8 mouse cellular contexts compared by ENCODE assay signal in the genomic region with DNA sequence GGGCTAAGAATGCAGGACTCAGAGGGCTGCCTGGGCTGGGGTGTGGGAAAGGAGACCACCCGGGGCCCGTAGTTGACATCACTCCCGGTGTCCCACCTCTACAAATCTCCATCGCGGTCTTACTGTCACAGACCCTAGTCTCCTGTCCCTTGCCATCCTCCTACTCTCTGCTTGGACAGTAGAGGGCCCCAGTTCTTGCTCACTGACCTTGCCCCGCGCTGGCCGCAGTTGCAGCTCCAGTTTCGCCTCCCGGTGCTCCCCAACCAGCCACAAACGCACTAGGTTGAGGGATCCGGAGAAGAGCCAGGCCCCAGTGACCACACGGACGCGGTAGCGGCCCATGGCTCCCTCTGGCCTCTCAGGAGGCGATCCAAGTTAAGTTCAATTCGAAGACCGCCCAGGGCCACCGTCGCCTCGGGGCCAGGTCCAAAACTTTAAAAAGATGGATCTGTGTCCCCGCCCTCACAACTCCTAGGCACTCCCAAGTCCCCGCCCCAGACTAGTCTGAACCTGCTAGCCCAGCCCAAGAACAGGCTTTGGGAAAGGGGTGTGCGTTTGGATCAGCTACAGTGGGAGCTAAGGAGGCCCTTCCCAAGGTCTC. TPM values are rescaled to one million over a fixed set of nuclear protein-coding genes. Genes with fewer than 3 reads are reported as not detected.
DNase-seq lines count a peak whose midpoint lies in the region; ATAC-seq lines count a peak whose summit lies in the region.

A gene (minus strand): TSS at position 423 of the 601 bp plus-strand sequence.

- 1% methylated on average over 25 of the region's 25 CpGs for WGBS in heart, embryonic 14.5 days

- 0 out of 2 replicates have a peak, but pooled peaks cover 2% of the 10 kb centered on the region for H3K9me3 ChIP-seq in heart, embryonic 14.5 days (ENCODE audit: control insufficient read depth, low read length)

- H3K4me3 ChIP-seq in heart, embryonic 14.5 days (ENCODE audit: control insufficient read depth in 1 of 2, insufficient read depth in 1 of 2, low read depth in 1 of 2, low read length in 2 of 2) = peak within 1 kb of the TSS; percentile 29 to 43

- H3K27ac ChIP-seq in heart, embryonic 14.5 days (replicated peaks in 1 of 2; ENCODE audit: control insufficient read depth in 1 of 2, insufficient read depth in 1 of 2, low read depth in 2 of 2, low read length in 2 of 2) = no peak within 1 kb of the TSS

- peak within 1 kb of the TSS; percentile 73 for H3K4me2 ChIP-seq in heart, embryonic 14.5 days (ENCODE audit: low read length)

- no peaks in the 10 kb centered on the region for H3K36me3 ChIP-seq in heart, embryonic 14.5 days (ENCODE audit: control insufficient read depth, insufficient read depth, low read length)

- peak; percentile 22 for DNase-seq in CD4-positive, CD25-positive, alpha-beta regulatory T cell, adult 2 months (ENCODE audit: low read depth, low spot score)
- peak; percentile 61 for DNase-seq in embryo, embryonic 11 days
- peak; percentile 72 for DNase-seq in kidney, postnatal 14 days
- peak; percentile 79 for DNase-seq in urinary bladder, postnatal 14 days (ENCODE audit: low spot score)
- no peak for DNase-seq in layer of hippocampus, postnatal 25 days (ENCODE audit: extremely low spot score in 1 of 2, low spot score in 1 of 2)

- H3K9ac ChIP-seq in heart, embryonic 14.5 days (ENCODE audit: low read length) = peak within 1 kb of the TSS; percentile 67

- no peak for ATAC-seq in CD4-positive, CD25-positive, alpha-beta regulatory T cell, adult 4 months
- no peak for ATAC-seq in heart, embryonic 14.5 days (ENCODE audit: insufficient number of reproducible peaks, insufficient read depth, low FRiP score, low read depth)
- peak; percentile 62 for ATAC-seq in megakaryocyte, adult 5-6 weeks (ENCODE audit: poor library complexity, severe bottlenecking)

- peaks cover 43% of the 10 kb centered on the region for H3K27me3 ChIP-seq in heart, embryonic 14.5 days (ENCODE audit: control insufficient read depth, insufficient read depth, low read length)

- peaks cover 5 to 8% of the 10 kb centered on the region in 2 experiments; a peak in 3 of 4 replicates for H3K4me1 ChIP-seq in heart, embryonic 14.5 days (ENCODE audit: control insufficient read depth in 2 of 2, insufficient read depth in 2 of 2, low read length in 2 of 2)

RNA-seq across cellular contexts. Expression of the gene that starts here (rescaled TPM):
- under 1 TPM in 1 of 2 experiments, not detected in 1; 0.31 TPM for polyA plus RNA-seq in CD4-positive, CD25-positive, alpha-beta regulatory T cell, adult 4 months (2017; shearing (Covaris generic))
- 3.0 TPM in 2 replicates for polyA plus RNA-seq in heart, embryonic 14.5 days (2014; fragmentation: Nextera tagmentation; extraction: Ambion mirVana)
- not detected in 2 replicates for total RNA-seq in megakaryocyte, adult 5-6 weeks (2015)
- not detected in 2 replicates for total RNA-seq in megakaryocyte, adult 5-6 weeks (2017)
- under 1 TPM in 1 of 2 experiments, not detected in 1; 0.20 TPM for total RNA-seq in layer of hippocampus, postnatal 25 days (2021)

Comparison
In these comparisons a context has a peak if more than half of its experiments do, and no peak if none do; other contexts are left out.
1. Peak in ATAC-seq in megakaryocyte, adult 5-6 weeks; RNA of the gene not detected or under 1 TPM.
2. DNase-seq: peak in CD4-positive, CD25-positive, alpha-beta regulatory T cell, adult 2 months (single experiment), embryo, embryonic 11 days (single experiment), kidney, postnatal 14 days (single experiment) and urinary bladder, postnatal 14 days (single experiment); none in layer of hippocampus, postnatal 25 days (0 of 2).